Mouse (Mus musculus) gastrocnemius, adult 8-10 months (tissue): ENCODE measurements around the gene Dkkl1. TPM values are rescaled to one million over a fixed set of nuclear protein-coding genes. Genes with fewer than 3 reads are reported as not detected.

Source experiments
- DNase-seq, 2 experiments: peaks; one replicate each; pipeline ENCODE4 v3.0.0; 2022; ENCODE audit warnings: low spot score in 2 of 2
- total RNA-seq, 4 experiments: library from RNA; stranded (reverse); gene quantifications; 2 replicates each; pipeline ENCODE4 v1.2.4; 2022

Gene Dkkl1
- total RNA-seq, 4 experiments from 2014 or later = not detected

GRCm38 (mm10) chr7:45229459-45230203 lies 17.7 kb upstream of the Dkkl1 start:
- DNase-seq = no peak

GRCm38 (mm10) chr7:45229046-45229445 lies 17.1 kb upstream of the Dkkl1 start:
- no peak for DNase-seq

GRCm38 (mm10) chr7:45228548-45228947 lies 16.6 kb upstream of the Dkkl1 start:
- DNase-seq = no peak

GRCm38 (mm10) chr7:45226421-45226820 lies 14.5 kb upstream of the Dkkl1 start:
- DNase-seq = no peak

- no peak for DNase-seq
Observed at GRCm38 (mm10) chr7:45224826-45225225, 12.9 kb upstream of the Dkkl1 start.

GRCm38 (mm10) chr7:45221680-45222079 lies 9.7 kb upstream of the Dkkl1 start:
- no peak for DNase-seq

- DNase-seq = peak in 1 of 2 experiments; percentile 20
Observed at GRCm38 (mm10) chr7:45216442-45217183, 4.7 kb upstream of the Dkkl1 start.

- no peak for DNase-seq
Observed at GRCm38 (mm10) chr7:45215673-45216441, 3.9 kb upstream of the Dkkl1 start, which contains the start of gene Tead2. Gene Tead2, plus strand, starts transcription at chr7:45215753.

- DNase-seq = no peak
Observed at GRCm38 (mm10) chr7:45213708-45214107, 1.8 kb upstream of the Dkkl1 start.

- no peak for DNase-seq
Observed at GRCm38 (mm10) chr7:45212356-45212755, 409 bp upstream of the Dkkl1 start.

GRCm38 (mm10) chr7:45211070-45211469 lies 877 bp downstream of the Dkkl1 start:
- no peak for DNase-seq

GRCm38 (mm10) chr7:45208260-45208659 lies 3.7 kb downstream of the Dkkl1 start:
- DNase-seq = no peak

GRCm38 (mm10) chr7:45204380-45205143 lies 7.4 kb downstream of the Dkkl1 start, which contains the start of gene Ccdc155:
Gene Ccdc155, minus strand, starts transcription at chr7:45204892.
- DNase-seq = peak; percentile 59 to 79

GRCm38 (mm10) chr7:45202654-45203053 lies 9.3 kb downstream of the Dkkl1 start:
- no peak for DNase-seq

- no peak for DNase-seq
Observed at GRCm38 (mm10) chr7:45198961-45199360, 13.0 kb downstream of the Dkkl1 start.

GRCm38 (mm10) chr7:45198435-45198834 lies 13.5 kb downstream of the Dkkl1 start:
- DNase-seq = peak; percentile 57 to 61

GRCm38 (mm10) chr7:45196994-45197393 lies 15.0 kb downstream of the Dkkl1 start:
- no peak for DNase-seq

- DNase-seq = no peak
Observed at GRCm38 (mm10) chr7:45196176-45196535, 15.8 kb downstream of the Dkkl1 start.

- DNase-seq = peak; percentile 14 to 55
Observed at GRCm38 (mm10) chr7:45195341-45196175, 16.4 kb downstream of the Dkkl1 start.
